Mouse (Mus musculus): Measurements from ENCODE around the gene Tmem240.

- TF ChIP-seq CTCF (IDR thresholded peaks at IDR 0.05; ENCODE audit: low read depth, low read length) (no peak), POLR2A (IDR thresholded peaks at IDR 0.05; ENCODE audit: borderline replicate concordance, low read depth, low read length) (no peak)
These were observed 40.5 kb upstream of the Tmem240 start, which contains the start of gene Fndc10 for GRCm38 (mm10) chr4:155694111-155694481.
